Mouse (Mus musculus) CH12.LX (cell line): ENCODE data around the gene Rcan1.

Experiments used
- CTCF ChIP-seq, 2 experiments: IDR thresholded peaks in 1 of 2; conservative IDR thresholded peaks in 1 of 2; 2 replicates each; pipeline ENCODE4 v1.5.1; 2011 to 2012; ENCODE audit warnings: low read depth in 2 of 2, low read length in 2 of 2, improper control_type of control experiment in 1 of 2, inconsistent platforms in 1 of 2, mild to moderate bottlenecking in 1 of 2, moderate library complexity in 1 of 2
- EP300 ChIP-seq: IDR thresholded peaks from 2 replicates; pipeline ENCODE4 v1.6.1; 2011; ENCODE audit warnings: low read length, improper control_type of control experiment
- TBP ChIP-seq: conservative IDR thresholded peaks from 2 replicates; pipeline ENCODE4 v1.6.1; 2011; ENCODE audit warnings: low read depth, low read length, improper control_type of control experiment
- USF1 ChIP-seq: IDR thresholded peaks from 2 replicates; pipeline ENCODE4 v1.6.1; 2014; ENCODE audit warnings: low read depth, mild to moderate bottlenecking, inconsistent platforms, low read length, improper control_type of control experiment
- USF2 ChIP-seq: conservative IDR thresholded peaks from 2 replicates; pipeline ENCODE4 v1.6.1; 2011; ENCODE audit warnings: low read depth, low read length, improper control_type of control experiment

DNA sequence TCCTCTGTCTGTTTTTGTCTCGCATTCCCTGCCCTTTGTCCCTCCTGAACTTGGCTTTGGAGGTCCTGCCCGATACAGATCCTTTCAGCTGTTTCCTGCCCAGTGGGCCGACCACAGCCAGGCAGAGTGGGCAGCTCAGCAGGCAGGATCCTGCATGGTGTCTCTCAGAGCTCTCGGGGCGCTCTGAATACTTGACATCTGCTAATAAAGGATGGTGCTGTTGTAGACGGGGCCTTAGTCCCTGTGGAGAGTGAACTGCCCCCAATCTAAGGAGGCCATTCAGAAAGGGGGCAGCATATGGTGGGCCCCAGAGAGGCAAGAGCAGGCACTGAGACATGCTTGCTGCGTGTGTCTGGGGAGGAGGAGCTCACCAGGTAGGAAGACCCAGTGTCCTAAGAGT lies 57.8 kb downstream of the Rcan1 start:
- no peak for TF ChIP-seq USF1
- no peak for TF ChIP-seq USF2
- no peak for TF ChIP-seq EP300
- no peak for TF ChIP-seq CTCF (conservative IDR thresholded peaks at IDR 0.05 in 1 of 2, IDR thresholded peaks at IDR 0.05 in 1 of 2; ENCODE audit: low read depth in 2 of 2, low read length in 2 of 2)
- TF ChIP-seq TBP, result no peak
